11 mouse cellular contexts compared by ENCODE assay signal in genomic region chr3:68535160-68535728, GRCm38 (mm10).
DNase-seq lines count a peak whose midpoint lies in the region; ATAC-seq and TF ChIP-seq lines count a peak whose summit lies in the region.
"Had no signal": no experiment of that assay in that cellular context is flagged by ENCODE, and none has a peak within 500 bp of the region (broad histone marks: within the 10 kb centered on the region; RNA-seq: fewer than 3 reads in every experiment).

No protein-coding gene starts in this region.

- H3K9me3 ChIP-seq in hindbrain, embryonic 14.5 days (ENCODE audit: control insufficient read depth, low read length): no peaks in the 10 kb centered on the region
- no peaks in the 10 kb centered on the region for H3K9me3 ChIP-seq in hindbrain, embryonic 11.5 days (ENCODE audit: control insufficient read depth, low read length)
- H3K9me3 ChIP-seq in lung, embryonic 14.5 days (ENCODE audit: low read depth, low read length): no peaks in the 10 kb centered on the region
- peaks cover 4% of the 10 kb centered on the region; the same call in 1 of the 2 replicates for H3K9me3 ChIP-seq in heart, embryonic 16.5 days (replicated peaks; ENCODE audit: control insufficient read depth, low read length)

- TF ChIP-seq CTCF in lung, embryonic 14.5 days (IDR thresholded peaks at IDR 0.05; ENCODE audit: low read depth): no peak
- TF ChIP-seq CTCF in lung, adult 2 months (IDR thresholded peaks at IDR 0.05; ENCODE audit: insufficient read depth, low read length): no peak
- TF ChIP-seq CTCF in thymus, adult 2 months (IDR thresholded peaks at IDR 0.05; ENCODE audit: borderline replicate concordance, control insufficient read depth, extremely low read depth, insufficient read depth, low read length, poor library complexity): no peak

- no peak for TF ChIP-seq POLR2A in lung, adult 2 months (IDR thresholded peaks at IDR 0.05; ENCODE audit: borderline replicate concordance, extremely low read depth, low read depth, low read length)
- no peak for TF ChIP-seq POLR2A in thymus, adult 2 months (IDR thresholded peaks at IDR 0.05; ENCODE audit: control insufficient read depth, extremely low read depth, insufficient read depth, low read length, poor library complexity)

- DNase-seq in hindbrain, embryonic 14.5 days (ENCODE audit: low spot score): no peak
- no peak for DNase-seq in hindbrain, embryonic 11.5 days (ENCODE audit: low spot score)
- DNase-seq in lung, embryonic 14.5 days: peak; percentile 33
- DNase-seq in lung, adult 2 months: no peak
- DNase-seq in ES-CJ7 (ENCODE audit: low read depth, low spot score): peak; percentile 37
- DNase-seq in thymus, adult 2 months: no peak
- DNase-seq: cerebellum, adult 2 months; gastrocnemius, postnatal 10 days; thymus, postnatal 25 days had no signal

- H3K9ac ChIP-seq in hindbrain, embryonic 14.5 days: no peak overlapping the region
- no peak overlapping the region for H3K9ac ChIP-seq in hindbrain, embryonic 11.5 days (ENCODE audit: low read depth, low read length)
- H3K9ac ChIP-seq in lung, embryonic 14.5 days: no peak overlapping the region
- 0 out of 2 replicates have a peak overlapping the region, but pooled peaks have one; percentile 12 for H3K9ac ChIP-seq in heart, embryonic 16.5 days (ENCODE audit: low read length)

- no peaks in the 10 kb centered on the region for H3K36me3 ChIP-seq in hindbrain, embryonic 14.5 days (replicated peaks; ENCODE audit: control insufficient read depth, insufficient read depth)
- no peaks in the 10 kb centered on the region for H3K36me3 ChIP-seq in hindbrain, embryonic 11.5 days (ENCODE audit: control insufficient read depth, insufficient read depth, low read length)
- no peaks in the 10 kb centered on the region for H3K36me3 ChIP-seq in lung, embryonic 14.5 days (ENCODE audit: insufficient read depth)
- H3K36me3 ChIP-seq in heart, embryonic 16.5 days (ENCODE audit: control insufficient read depth, insufficient read depth): 0 out of 2 replicates have a peak, but pooled peaks cover 5% of the 10 kb centered on the region
- H3K36me3 ChIP-seq in thymus, adult 2 months (ENCODE audit: control insufficient read depth, insufficient read depth, low read length): no peaks in the 10 kb centered on the region

- no peak overlapping the region for H3K4me2 ChIP-seq in hindbrain, embryonic 14.5 days (replicated peaks)
- no peak overlapping the region for H3K4me2 ChIP-seq in hindbrain, embryonic 11.5 days (replicated peaks; ENCODE audit: low read depth, low read length)
- no peak overlapping the region for H3K4me2 ChIP-seq in lung, embryonic 14.5 days
- H3K4me2 ChIP-seq in heart, embryonic 16.5 days (ENCODE audit: low read depth, low read length): no peak overlapping the region; the same call in 1 of the 2 replicates

- H3K27ac ChIP-seq in hindbrain, embryonic 14.5 days: 0 out of 2 replicates have a peak overlapping the region, but pooled peaks have one; percentile 7
- no peak overlapping the region for H3K27ac ChIP-seq in hindbrain, embryonic 11.5 days (ENCODE audit: low read depth, low read length)
- H3K27ac ChIP-seq in lung, embryonic 14.5 days (ENCODE audit: low read depth): peak overlapping the region; percentile 91
- H3K27ac ChIP-seq in heart, embryonic 16.5 days (ENCODE audit: low read length): peak overlapping the region; percentile 89
- no peak overlapping the region for H3K27ac ChIP-seq in thymus, adult 2 months (ENCODE audit: control insufficient read depth, insufficient read depth, low read length)

- 0 out of 2 replicates have a peak, but pooled peaks have one; percentile 14 for ATAC-seq in hindbrain, embryonic 14.5 days (ENCODE audit: low FRiP score)
- ATAC-seq in hindbrain, embryonic 11.5 days (ENCODE audit: low FRiP score): no peak
- peak; percentile 45; the same call in 1 of the 2 replicates for ATAC-seq in lung, embryonic 14.5 days (ENCODE audit: insufficient read depth)
- no peak for ATAC-seq in heart, embryonic 16.5 days (replicated peaks; ENCODE audit: extremely low read depth, insufficient read depth, low FRiP score)
- ATAC-seq: forebrain, embryonic 16.5 days had no signal

- no peaks in the 10 kb centered on the region for H3K27me3 ChIP-seq in hindbrain, embryonic 14.5 days (ENCODE audit: control insufficient read depth, insufficient read depth, low read length)
- H3K27me3 ChIP-seq in hindbrain, embryonic 11.5 days (ENCODE audit: control insufficient read depth, insufficient read depth, low read length): no peaks in the 10 kb centered on the region
- no peaks in the 10 kb centered on the region for H3K27me3 ChIP-seq in lung, embryonic 14.5 days (ENCODE audit: insufficient read depth, low read length)
- H3K27me3 ChIP-seq in heart, embryonic 16.5 days (ENCODE audit: control insufficient read depth, insufficient read depth, low read length): no peaks in the 10 kb centered on the region
- no peaks in the 10 kb centered on the region for H3K27me3 ChIP-seq in thymus, adult 2 months (ENCODE audit: control insufficient read depth, insufficient read depth, low read length)

- H3K4me1 ChIP-seq in hindbrain, embryonic 14.5 days (replicated peaks; ENCODE audit: control insufficient read depth, insufficient read depth, low read length): peaks cover 3% of the 10 kb centered on the region; the same call in 1 of the 2 replicates
- H3K4me1 ChIP-seq in hindbrain, embryonic 11.5 days (replicated peaks; ENCODE audit: control insufficient read depth, insufficient read depth, low read length): no peaks in the 10 kb centered on the region
- 0 out of 2 replicates have a peak, but pooled peaks cover 10% of the 10 kb centered on the region for H3K4me1 ChIP-seq in lung, embryonic 14.5 days (ENCODE audit: insufficient read depth)
- H3K4me1 ChIP-seq in lung, adult 2 months (ENCODE audit: control insufficient read depth, insufficient read depth, low read length): no peaks in the 10 kb centered on the region; the same call in 1 of the 2 replicates
- H3K4me1 ChIP-seq in heart, embryonic 16.5 days (ENCODE audit: control insufficient read depth, insufficient read depth, low read length): peaks cover 11% of the 10 kb centered on the region
- no peaks in the 10 kb centered on the region for H3K4me1 ChIP-seq in thymus, adult 2 months (replicated peaks; ENCODE audit: control insufficient read depth, insufficient read depth, low read length)

- 75% methylated on average over 7 of the region's 7 CpGs for WGBS in hindbrain, embryonic 14.5 days
- WGBS in hindbrain, embryonic 11.5 days: 75% methylated on average over 7 of the region's 7 CpGs
- WGBS in lung, embryonic 14.5 days: 63% methylated on average over 7 of the region's 7 CpGs
- WGBS in lung, adult 2 months: 67% methylated on average over 7 of the region's 7 CpGs
- whole genome bisulfite sequencing in heart, embryonic 16.5 days: 48% methylated on average over 7 of the region's 7 CpGs
- 88% methylated on average over 7 of the region's 7 CpGs for whole genome bisulfite sequencing in thymus, adult 2 months

- no peak overlapping the region for H3K4me3 ChIP-seq in hindbrain, embryonic 14.5 days (replicated peaks; ENCODE audit: low read length)
- H3K4me3 ChIP-seq in hindbrain, embryonic 11.5 days (ENCODE audit: low read depth, low read length): no peak overlapping the region
- H3K4me3 ChIP-seq in lung, embryonic 14.5 days (ENCODE audit: low read depth, low read length): no peak overlapping the region
- no peak overlapping the region for H3K4me3 ChIP-seq in lung, adult 2 months (replicated peaks; ENCODE audit: extremely low read depth, low read depth, low read length)
- H3K4me3 ChIP-seq in heart, embryonic 16.5 days (ENCODE audit: low read length): no peak overlapping the region
- no peak overlapping the region for H3K4me3 ChIP-seq in thymus, adult 2 months (ENCODE audit: control insufficient read depth, insufficient read depth, low read length)

Comparison
In these comparisons a context has a peak if more than half of its experiments do, and no peak if none do; other contexts are left out.
1. ATAC-seq: peak in hindbrain, embryonic 14.5 days (single experiment) and lung, embryonic 14.5 days (single experiment); none in hindbrain, embryonic 11.5 days (single experiment) and heart, embryonic 16.5 days (single experiment).
2. DNase-seq: peak in lung, embryonic 14.5 days (single experiment) and ES-CJ7 (single experiment); none in hindbrain, embryonic 14.5 days (single experiment), hindbrain, embryonic 11.5 days (single experiment), lung, adult 2 months (single experiment) and thymus, adult 2 months (single experiment).
3. H3K27ac ChIP-seq: peak in hindbrain, embryonic 14.5 days (single experiment), lung, embryonic 14.5 days (single experiment) and heart, embryonic 16.5 days (single experiment); none in hindbrain, embryonic 11.5 days (single experiment) and thymus, adult 2 months (single experiment).